Mouse (Mus musculus) ES-E14 (cell line): ENCODE results near the gene Tiam1.

Experiments
- CHD2 ChIP-seq: IDR thresholded peaks from 2 replicates; pipeline ENCODE4 v1.6.1; 2014; ENCODE audit warnings: mild to moderate bottlenecking, low read depth, low read length, inconsistent platforms
- HCFC1 ChIP-seq: IDR thresholded peaks from 2 replicates; pipeline ENCODE4 v1.6.1; 2012; ENCODE audit warnings: low read length, inconsistent platforms, borderline replicate concordance; ENCODE audit not compliant: insufficient read depth
- MAFK ChIP-seq: IDR thresholded peaks from 2 replicates; pipeline ENCODE4 v1.6.1; 2014; ENCODE audit warnings: mild to moderate bottlenecking, low read depth, low read length, inconsistent platforms; ENCODE audit not compliant: insufficient read depth
- ZC3H11A ChIP-seq: IDR thresholded peaks from 2 replicates; pipeline ENCODE4 v1.6.1; 2012; ENCODE audit warnings: low read depth, mild to moderate bottlenecking, inconsistent platforms, low read length, borderline replicate concordance
- ZNF384 ChIP-seq: IDR thresholded peaks from 2 replicates; pipeline ENCODE4 v1.6.1; 2012; ENCODE audit warnings: low read depth, low read length, inconsistent platforms

- TF ChIP-seq CHD2 (no peak), ZC3H11A (no peak), MAFK (no peak), ZNF384 (no peak), HCFC1 (no peak)
Measured at GRCm38 (mm10) chr16:89796566-89796965, 347.0 kb downstream of the Tiam1 start.
